Mouse (Mus musculus) neural tube, embryonic 13.5 days (tissue): ENCODE results near the gene Smarce1. TPM values are rescaled to one million over a fixed set of nuclear protein-coding genes. Genes with fewer than 3 reads are reported as not detected.

Experiments
- ATAC-seq: fragments of 200-750 bp; cut with Nextera tagmentation; 2 replicates; pipeline ENCODE4 v1.8.0; 2017; ENCODE audit warnings: low read depth, mild to moderate bottlenecking, moderate TSS enrichment, moderate library complexity
- H3K27ac ChIP-seq: fragments of 300-500 bp; sonication (generic); replicated peaks from 2 replicates; pipeline ENCODE4 v1.5.1; 2015; ENCODE audit warnings: moderate library complexity, mild to moderate bottlenecking, inconsistent platforms
- H3K27me3 ChIP-seq: fragments of 300-500 bp; sonication (generic); 2 replicates; pipeline ENCODE4 v1.6.1; 2015; ENCODE audit warnings: mild to moderate bottlenecking, inconsistent platforms
- H3K36me3 ChIP-seq: fragments of 300-500 bp; sonication (generic); 2 replicates; pipeline ENCODE4 v1.6.1; 2015; ENCODE audit warnings: mild to moderate bottlenecking, inconsistent platforms
- H3K4me1 ChIP-seq: fragments of 300-500 bp; sonication (generic); replicated peaks from 2 replicates; pipeline ENCODE4 v1.6.1; 2015; ENCODE audit warnings: inconsistent platforms
- H3K4me2 ChIP-seq: fragments of 300-500 bp; sonication (generic); 2 replicates; pipeline ENCODE4 v1.6.1; 2015; ENCODE audit warnings: inconsistent platforms, mild to moderate bottlenecking, moderate library complexity
- H3K4me3 ChIP-seq: fragments of 300-500 bp; sonication (generic); 2 replicates; pipeline ENCODE4 v1.5.1; 2015; ENCODE audit warnings: mild to moderate bottlenecking, inconsistent platforms
- H3K9ac ChIP-seq: fragments of 300-500 bp; sonication (generic); 2 replicates; pipeline ENCODE4 v1.6.1; 2015; ENCODE audit warnings: moderate library complexity, mild to moderate bottlenecking, inconsistent platforms
- H3K9me3 ChIP-seq: fragments of 300-500 bp; sonication (generic); 2 replicates; pipeline ENCODE4 v1.6.1; 2016; ENCODE audit warnings: inconsistent platforms
- WGBS: fragments of 180-500 bp; shearing (Covaris S2); methylation state at CpG from one replicate; pipeline ENCODE4 v1.1.7; 2015; 5-methylcytosine and 5-hydroxymethylcytosine counted together
- polyA plus RNA-seq: library from polyadenylated mRNA; unstranded; fragments of >200 nt; fragmentation: Nextera tagmentation; extraction: Ambion mirVana; gene quantifications from 2 replicates; pipeline ENCODE4 v1.2.1, GENCODE M21; 2015

The Smarce1 gene
- polyA plus RNA-seq, 1 experiment from 2014 or later: 319 TPM

DNA sequence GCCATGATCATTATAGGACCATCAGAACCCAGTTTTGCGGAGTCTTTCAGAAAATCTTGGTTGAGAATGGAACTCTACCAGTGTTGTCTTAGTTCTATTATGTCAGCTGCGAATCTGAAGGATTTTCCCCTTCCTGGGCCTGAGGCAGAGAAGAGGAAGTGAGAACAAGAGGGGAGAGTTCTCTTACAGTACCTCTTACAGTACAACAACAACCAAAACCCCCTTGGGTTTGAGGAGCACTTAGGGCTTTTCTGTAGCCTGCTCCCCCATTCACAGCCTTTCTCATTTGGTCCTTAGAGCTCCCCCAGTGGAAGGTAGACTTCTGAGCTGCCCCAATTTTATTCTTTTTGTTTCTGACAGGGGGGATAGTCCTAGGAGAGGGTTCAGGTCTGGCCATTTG lies 44.0 kb downstream of the Smarce1 start:
- H3K27me3 ChIP-seq: peaks cover 7% of the 10 kb centered on the region; the same call in 1 of the 2 replicates
- no peak overlapping the region for H3K4me2 ChIP-seq
- peaks cover 9% of the 10 kb centered on the region; the same call in 1 of the 2 replicates for H3K4me1 ChIP-seq
- H3K9ac ChIP-seq: no peak overlapping the region
- H3K9me3 ChIP-seq: no peaks in the 10 kb centered on the region
- 67% methylated on average over 2 of the region's 2 CpGs for WGBS
- ATAC-seq: no peak
- H3K4me3 ChIP-seq: no peak overlapping the region
- H3K27ac ChIP-seq: no peak overlapping the region
- no peaks in the 10 kb centered on the region for H3K36me3 ChIP-seq

DNA sequence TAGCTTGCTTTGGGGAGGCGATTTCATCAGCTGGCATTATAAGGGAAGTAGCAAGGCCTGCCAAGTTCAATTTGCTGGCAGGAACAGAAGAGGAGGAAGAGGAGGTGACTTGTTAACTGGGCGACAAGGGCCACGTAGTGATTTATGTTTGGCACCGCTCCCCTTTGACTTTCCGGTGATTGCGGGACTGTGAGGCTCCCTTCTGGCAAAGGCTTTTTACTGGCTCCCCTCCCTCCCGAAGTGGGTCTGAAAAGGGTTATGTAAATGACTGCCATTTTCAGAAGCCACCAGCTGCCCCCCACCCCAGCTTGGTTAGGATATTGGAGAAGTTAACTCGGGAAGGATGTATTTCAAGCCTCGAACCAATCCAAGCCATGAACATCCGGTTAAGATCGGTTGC lies 48.2 kb downstream of the Smarce1 start:
- WGBS: 38% methylated on average over 11 of the region's 11 CpGs
- Histone ChIP-seq H3K36me3 (no peaks in the 10 kb centered on the region), H3K4me2 (no peak overlapping the region), H3K4me3 (no peak overlapping the region), H3K9me3 (no peaks in the 10 kb centered on the region), H3K9ac (no peak overlapping the region), H3K4me1 (peaks cover 9% of the 10 kb centered on the region; the same call in 1 of the 2 replicates), H3K27ac (no peak overlapping the region), H3K27me3 (no peaks in the 10 kb centered on the region; the same call in 1 of the 2 replicates)
- ATAC-seq: no peak

- no peaks in the 10 kb centered on the region for H3K36me3 ChIP-seq
- no peak overlapping the region for H3K9ac ChIP-seq
- no peaks in the 10 kb centered on the region for H3K27me3 ChIP-seq
- no peak overlapping the region for H3K4me2 ChIP-seq
- 91% methylated on average over 5 of the region's 5 CpGs for WGBS
- H3K27ac ChIP-seq: no peak overlapping the region
- peaks cover 9% of the 10 kb centered on the region; the same call in 1 of the 2 replicates for H3K4me1 ChIP-seq
- ATAC-seq: no peak
- H3K4me3 ChIP-seq: no peak overlapping the region
- no peaks in the 10 kb centered on the region for H3K9me3 ChIP-seq
Observed at GRCm38 (mm10) chr11:99180071-99180470, 50.7 kb downstream of the Smarce1 start.

- 54% methylated on average over 2 of the region's 3 CpGs for WGBS
- ATAC-seq: no peak
- Histone ChIP-seq H3K4me3 (no peak overlapping the region), H3K4me1 (peaks cover 9% of the 10 kb centered on the region; the same call in 1 of the 2 replicates), H3K27me3 (no peaks in the 10 kb centered on the region), H3K36me3 (no peaks in the 10 kb centered on the region), H3K9me3 (no peaks in the 10 kb centered on the region), H3K9ac (no peak overlapping the region), H3K4me2 (no peak overlapping the region), H3K27ac (no peak overlapping the region)
Observed at GRCm38 (mm10) chr11:99177925-99178198, 53.0 kb downstream of the Smarce1 start.

GRCm38 (mm10) chr11:99177054-99177924 lies 53.5 kb downstream of the Smarce1 start:
- H3K4me1 ChIP-seq: peaks cover 3% of the 10 kb centered on the region; the same call in 1 of the 2 replicates
- no peak overlapping the region for H3K9ac ChIP-seq
- no peaks in the 10 kb centered on the region for H3K36me3 ChIP-seq
- H3K27me3 ChIP-seq: no peaks in the 10 kb centered on the region
- no peak overlapping the region for H3K4me2 ChIP-seq
- 65% methylated on average over 5 of the region's 5 CpGs for WGBS
- no peak for ATAC-seq
- H3K9me3 ChIP-seq: no peaks in the 10 kb centered on the region
- no peak overlapping the region for H3K27ac ChIP-seq
- no peak overlapping the region for H3K4me3 ChIP-seq

- Histone ChIP-seq H3K9ac (no peak overlapping the region), H3K4me2 (no peak overlapping the region), H3K27ac (no peak overlapping the region), H3K27me3 (no peaks in the 10 kb centered on the region), H3K4me3 (no peak overlapping the region), H3K9me3 (no peaks in the 10 kb centered on the region), H3K4me1 (no peaks in the 10 kb centered on the region), H3K36me3 (no peaks in the 10 kb centered on the region)
- WGBS: 75% methylated on average over 4 of the region's 4 CpGs
- ATAC-seq: no peak
Observed at GRCm38 (mm10) chr11:99172002-99172401, 58.8 kb downstream of the Smarce1 start.

- WGBS: 72% methylated on average over 2 of the region's 2 CpGs
- H3K9ac ChIP-seq: no peak overlapping the region
- H3K9me3 ChIP-seq: no peaks in the 10 kb centered on the region
- no peaks in the 10 kb centered on the region for H3K36me3 ChIP-seq
- no peaks in the 10 kb centered on the region for H3K4me1 ChIP-seq
- H3K27ac ChIP-seq: no peak overlapping the region
- H3K27me3 ChIP-seq: no peaks in the 10 kb centered on the region
- H3K4me2 ChIP-seq: no peak overlapping the region
- no peak for ATAC-seq
- H3K4me3 ChIP-seq: no peak overlapping the region
Observed at GRCm38 (mm10) chr11:99171442-99171841, 59.4 kb downstream of the Smarce1 start.

DNA sequence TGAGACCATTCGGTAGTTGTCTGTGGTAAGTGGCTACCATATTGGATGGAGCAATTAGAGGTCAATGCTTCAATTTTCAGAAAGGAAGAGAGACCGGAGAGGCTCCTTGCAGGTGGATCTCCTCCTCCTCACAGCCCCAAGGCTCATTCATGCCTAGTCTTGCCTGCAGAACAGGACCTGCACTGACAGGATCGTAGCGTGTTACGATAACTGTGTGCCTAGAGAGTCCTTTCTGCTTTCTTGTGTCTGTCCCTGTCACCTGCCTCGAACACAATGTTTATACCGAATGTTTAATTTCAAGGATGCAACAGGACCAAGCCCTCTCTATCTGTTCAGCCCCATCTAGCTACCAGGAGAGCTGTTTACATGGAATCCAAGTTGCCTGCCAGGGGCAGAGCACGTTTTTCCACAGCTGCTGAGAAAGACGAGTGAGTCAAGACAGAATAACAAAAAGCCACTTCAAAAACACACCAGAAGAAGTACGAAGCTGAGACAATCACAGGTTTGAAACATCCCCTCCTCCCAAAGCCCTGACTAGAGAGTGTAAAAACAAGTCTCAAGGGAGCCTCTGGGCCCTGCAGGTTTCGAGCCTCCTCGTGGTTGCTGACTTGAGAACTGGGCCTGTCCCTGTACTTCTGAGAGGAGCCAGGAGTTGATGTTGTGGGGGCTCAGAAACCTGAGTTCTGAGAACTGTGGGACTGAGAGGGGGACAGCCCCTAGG lies 60.1 kb downstream of the Smarce1 start:
- Histone ChIP-seq H3K9me3 (no peaks in the 10 kb centered on the region), H3K27me3 (no peaks in the 10 kb centered on the region), H3K27ac (no peak overlapping the region), H3K36me3 (no peaks in the 10 kb centered on the region), H3K4me2 (no peak overlapping the region), H3K4me1 (no peaks in the 10 kb centered on the region), H3K9ac (no peak overlapping the region), H3K4me3 (no peak overlapping the region)
- WGBS: 74% methylated on average over 12 of the region's 12 CpGs
- no peak for ATAC-seq

GRCm38 (mm10) chr11:99170005-99170404 lies 60.8 kb downstream of the Smarce1 start:
- Histone ChIP-seq H3K4me3 (no peak overlapping the region), H3K27ac (no peak overlapping the region), H3K27me3 (no peaks in the 10 kb centered on the region), H3K4me2 (no peak overlapping the region), H3K4me1 (no peaks in the 10 kb centered on the region), H3K9ac (no peak overlapping the region), H3K9me3 (no peaks in the 10 kb centered on the region), H3K36me3 (no peaks in the 10 kb centered on the region)
- no peak for ATAC-seq
- 97% methylated on average over 6 of the region's 6 CpGs for WGBS

DNA sequence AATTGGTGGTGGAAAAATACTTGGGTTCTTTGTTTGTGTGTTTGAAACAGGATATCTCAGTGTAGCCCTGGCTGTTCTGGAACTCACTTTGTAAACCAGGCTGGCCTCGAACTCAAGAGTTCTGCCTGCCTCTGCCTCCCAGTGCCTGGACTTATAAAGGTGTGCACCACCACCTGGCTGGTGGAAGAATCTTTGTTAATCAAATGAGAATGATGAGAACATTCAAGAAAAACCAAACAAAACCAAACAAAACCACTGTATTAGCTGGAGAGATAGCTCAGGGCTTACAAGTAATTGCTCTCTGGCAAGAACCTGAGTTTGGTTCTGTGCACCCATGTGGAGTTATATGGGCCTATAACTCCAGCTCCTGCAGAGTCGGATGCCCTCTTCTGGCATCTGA lies 61.4 kb downstream of the Smarce1 start:
- ATAC-seq: no peak
- no peak overlapping the region for H3K27ac ChIP-seq
- no peaks in the 10 kb centered on the region for H3K27me3 ChIP-seq
- no peak overlapping the region for H3K4me2 ChIP-seq
- H3K4me3 ChIP-seq: no peak overlapping the region
- no peaks in the 10 kb centered on the region for H3K4me1 ChIP-seq
- H3K9me3 ChIP-seq: no peaks in the 10 kb centered on the region
- no peaks in the 10 kb centered on the region for H3K36me3 ChIP-seq
- WGBS: 89% methylated on average over 2 of the region's 2 CpGs
- H3K9ac ChIP-seq: no peak overlapping the region

- Histone ChIP-seq H3K9me3 (no peaks in the 10 kb centered on the region), H3K36me3 (no peaks in the 10 kb centered on the region), H3K27ac (no peak overlapping the region), H3K27me3 (no peaks in the 10 kb centered on the region), H3K4me1 (no peaks in the 10 kb centered on the region), H3K4me2 (no peak overlapping the region), H3K4me3 (no peak overlapping the region), H3K9ac (no peak overlapping the region)
- no peak for ATAC-seq
- 69% methylated on average over 12 of the region's 12 CpGs for WGBS
Observed at GRCm38 (mm10) chr11:99168030-99168474, 62.8 kb downstream of the Smarce1 start.

GRCm38 (mm10) chr11:99167576-99167975 lies 63.2 kb downstream of the Smarce1 start:
- ATAC-seq: no peak

More at GRCm38 (mm10) chr11:99167576-99167975, 63.2 kb downstream of the Smarce1 start:
- H3K27ac ChIP-seq: no peak overlapping the region
- no peaks in the 10 kb centered on the region for H3K36me3 ChIP-seq
- H3K4me1 ChIP-seq: no peaks in the 10 kb centered on the region
- H3K9me3 ChIP-seq: no peaks in the 10 kb centered on the region
- H3K4me2 ChIP-seq: no peak overlapping the region
- no peak overlapping the region for H3K9ac ChIP-seq
- H3K27me3 ChIP-seq: no peaks in the 10 kb centered on the region
- no peak overlapping the region for H3K4me3 ChIP-seq
- 88% methylated on average over 7 of the region's 7 CpGs for WGBS
